Mouse (Mus musculus) cortical plate, adult 2 months (tissue): ENCODE data around the gene A2ml1.

Experiments
- CTCF ChIP-seq: fragments of 200-500 bp; IDR thresholded peaks from 2 replicates; pipeline ENCODE4 v1.5.1; 2011; ENCODE audit warnings: mild to moderate bottlenecking, control low read depth, low read length; ENCODE audit not compliant: insufficient read depth; ENCODE audit errors: extremely low read depth
- POLR2A ChIP-seq: fragments of 200-500 bp; IDR thresholded peaks from 2 replicates; pipeline ENCODE4 v1.6.1; 2011; ENCODE audit warnings: mild to moderate bottlenecking, low read length, control low read depth; ENCODE audit not compliant: insufficient read depth; ENCODE audit errors: extremely low read depth

GRCm38 (mm10) chr6:128587619-128588018 is 6.2 kb upstream of the A2ml1 start:
- TF ChIP-seq CTCF (no peak), POLR2A (no peak)
